Mouse (Mus musculus) forelimb bud, embryonic 11.5 days (tissue): ENCODE results near the gene Zfp639.
A peak's percentile ranks its signal among the peaks of the same experiment; 100 is the strongest.

Experiments
- DNase-seq: peaks from one replicate; pipeline ENCODE4 v3.0.0-alpha.2; 2012; ENCODE audit warnings: low read depth, low spot score

Zfp639 gene

DNA sequence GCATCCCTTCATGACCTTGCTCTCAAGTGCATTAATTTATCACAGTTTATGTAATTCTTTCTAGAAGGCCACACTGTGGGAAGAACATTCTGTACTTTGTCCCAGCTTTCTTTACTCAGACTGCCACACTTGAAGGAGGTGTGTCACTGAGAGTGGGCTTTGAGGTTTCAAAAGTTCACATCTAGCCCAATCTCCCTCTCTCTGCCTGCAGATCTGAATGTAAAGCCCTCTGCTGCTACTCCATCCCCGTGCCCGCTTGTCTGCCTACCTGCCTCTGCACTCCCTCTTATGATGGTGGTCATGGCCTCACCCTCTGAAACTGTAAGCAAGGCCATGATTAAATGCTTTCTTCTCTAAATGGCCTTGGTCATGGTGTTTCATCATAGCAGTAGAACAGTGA, 9.7 kb upstream of the Zfp639 start:
- DNase-seq, result no peak

- no peak for DNase-seq
Measured at GRCm38 (mm10) chr3:32505841-32506240, 4.2 kb upstream of the Zfp639 start.

DNA sequence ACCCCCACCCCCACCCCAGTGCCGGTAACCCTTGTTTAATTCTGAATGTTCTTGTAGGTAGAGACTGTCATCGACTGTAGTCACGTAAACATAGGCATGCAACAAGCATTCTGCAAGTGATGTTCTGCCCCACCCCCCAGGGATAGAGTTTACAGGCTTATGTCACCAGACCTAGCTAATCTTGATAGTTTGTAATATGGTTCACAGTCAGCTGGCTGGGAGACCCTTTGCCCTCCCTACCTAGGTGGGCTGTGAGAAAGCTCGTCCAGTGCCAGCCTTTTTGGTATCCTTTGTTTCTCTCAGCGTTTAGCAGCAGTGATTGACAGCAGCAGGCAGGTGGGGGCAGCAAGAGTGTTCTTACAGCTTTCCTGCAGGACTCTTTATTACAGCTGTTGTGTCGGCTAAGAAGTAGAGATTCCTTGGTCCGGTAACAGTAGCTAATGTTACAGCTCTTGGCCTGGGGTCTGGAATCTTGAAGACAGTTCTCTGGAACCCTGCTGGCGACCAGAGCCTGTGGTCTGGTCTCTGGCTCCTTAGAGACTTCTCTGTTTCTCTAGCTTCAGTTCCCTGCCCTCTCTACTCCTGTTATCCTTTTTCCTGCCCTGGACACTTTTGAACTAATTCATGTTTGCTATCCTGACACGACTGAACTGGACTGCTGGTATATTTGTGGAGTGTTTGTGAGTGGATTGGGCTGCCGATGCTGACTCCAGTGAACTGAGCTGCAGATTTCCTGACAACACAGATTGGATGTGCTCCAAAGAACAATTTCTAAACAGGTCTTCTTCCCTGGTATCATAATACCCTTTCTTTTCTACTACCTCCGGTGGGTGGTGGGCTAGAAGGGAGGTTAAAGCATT, 3.5 kb upstream of the Zfp639 start:
- no peak for DNase-seq

- peak; percentile 74 for DNase-seq
Measured at GRCm38 (mm10) chr3:32508666-32509324, 1.3 kb upstream of the Zfp639 start.

- peak; percentile 92 for DNase-seq
Measured at GRCm38 (mm10) chr3:32510375-32511190, 524 bp downstream of the Zfp639 start.

DNA sequence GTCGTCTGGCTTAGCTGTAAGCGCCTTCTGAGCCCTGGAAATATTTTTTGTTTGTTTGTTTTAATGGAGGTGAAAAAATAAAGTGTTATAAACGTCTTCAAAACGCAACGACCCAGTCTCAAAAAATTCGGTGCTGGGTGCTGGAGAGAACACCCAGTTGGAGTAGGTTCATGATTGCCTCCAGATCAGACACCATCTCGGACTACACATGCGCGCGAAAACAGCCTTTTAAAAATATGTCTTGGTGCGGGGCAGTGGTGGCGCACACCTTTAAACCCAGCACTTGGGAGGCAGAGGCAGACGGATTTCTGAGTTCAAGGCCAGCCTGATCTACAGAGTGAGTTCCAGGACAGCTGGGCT, 1.1 kb downstream of the Zfp639 start:
- no peak for DNase-seq

DNA sequence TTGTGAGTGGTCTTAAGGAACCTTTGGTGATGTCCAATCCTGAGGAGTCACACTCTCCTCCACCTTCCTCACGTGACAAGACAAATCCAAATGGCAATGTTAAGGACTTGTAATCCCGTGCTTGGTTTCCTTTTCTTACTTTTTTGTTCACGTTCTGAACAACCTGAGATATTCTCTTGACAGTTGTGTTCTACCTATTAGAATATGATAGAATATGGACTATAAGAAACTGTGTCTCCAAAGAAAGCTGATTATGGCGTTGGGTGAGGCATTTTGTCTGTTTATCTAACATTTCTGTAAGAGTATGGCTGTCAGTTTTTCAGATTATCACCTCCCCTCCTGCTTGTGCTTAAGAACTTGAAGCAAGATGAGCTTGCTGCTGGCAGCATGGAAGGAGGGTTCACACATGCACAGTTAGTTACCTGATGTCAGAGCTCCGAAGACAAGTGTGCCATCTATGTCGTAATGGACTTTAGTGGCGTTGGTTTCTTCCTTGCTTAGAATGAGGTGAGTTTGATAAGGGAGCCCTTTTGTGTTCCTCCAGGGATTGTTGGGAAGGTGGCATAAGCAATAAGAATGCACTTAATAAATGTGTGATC, 2.7 kb downstream of the Zfp639 start:
- no peak for DNase-seq

DNA sequence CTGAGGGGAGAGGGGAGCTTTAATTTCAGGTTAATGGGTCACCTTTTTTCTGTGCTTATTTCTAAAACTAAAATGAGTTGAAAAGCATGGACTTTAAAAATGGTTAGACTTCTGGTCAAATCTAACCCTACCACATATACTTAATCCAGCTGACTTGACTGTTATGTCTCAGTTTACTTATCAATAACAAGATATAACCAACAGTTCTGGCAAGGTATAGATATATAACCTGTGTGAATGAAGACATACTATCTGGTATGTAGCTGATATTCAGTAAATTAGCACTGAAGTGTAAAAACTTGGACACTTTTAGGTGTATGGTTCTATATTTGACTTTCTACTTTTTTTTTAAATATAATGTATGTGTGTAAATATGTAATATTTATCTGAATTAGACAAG, 3.5 kb downstream of the Zfp639 start:
- no peak for DNase-seq

- DNase-seq, result no peak
Measured at GRCm38 (mm10) chr3:32527181-32527580, 17.1 kb downstream of the Zfp639 start.

DNA sequence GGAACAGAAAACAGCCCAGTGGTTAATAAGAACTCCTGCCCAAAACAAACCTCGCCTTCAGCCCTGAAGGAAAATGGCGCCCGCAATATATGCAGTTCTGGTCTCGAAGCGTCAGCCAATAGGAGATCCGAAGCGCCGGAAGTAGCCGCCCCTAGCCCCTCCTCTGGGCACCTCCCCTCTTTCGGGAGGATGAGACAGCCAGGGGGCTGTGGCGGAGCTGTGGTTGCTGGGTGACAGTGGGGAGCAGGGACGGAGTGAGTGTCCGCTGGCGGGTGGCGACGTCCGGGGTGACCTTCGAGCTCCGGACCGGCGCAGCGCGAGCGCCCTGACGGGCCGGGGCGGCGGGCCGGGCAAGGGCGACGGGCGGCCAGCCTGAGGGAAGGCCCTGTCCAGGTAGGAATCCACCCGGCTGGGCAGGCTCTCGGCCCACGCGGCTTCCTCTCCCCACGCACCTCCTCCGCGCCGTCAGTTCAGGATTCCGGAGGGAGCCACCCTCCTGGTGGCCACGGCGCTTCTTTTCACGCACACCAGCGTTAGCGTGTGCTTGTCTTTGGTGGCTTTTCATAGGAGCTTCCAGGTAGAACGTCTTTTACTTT, 19.3 kb downstream of the Zfp639 start, which contains the start of gene Mfn1:
TSS of gene Mfn1 (plus strand) at position 163 of the 596 bp plus-strand sequence.
- peak; percentile 90 for DNase-seq

DNA sequence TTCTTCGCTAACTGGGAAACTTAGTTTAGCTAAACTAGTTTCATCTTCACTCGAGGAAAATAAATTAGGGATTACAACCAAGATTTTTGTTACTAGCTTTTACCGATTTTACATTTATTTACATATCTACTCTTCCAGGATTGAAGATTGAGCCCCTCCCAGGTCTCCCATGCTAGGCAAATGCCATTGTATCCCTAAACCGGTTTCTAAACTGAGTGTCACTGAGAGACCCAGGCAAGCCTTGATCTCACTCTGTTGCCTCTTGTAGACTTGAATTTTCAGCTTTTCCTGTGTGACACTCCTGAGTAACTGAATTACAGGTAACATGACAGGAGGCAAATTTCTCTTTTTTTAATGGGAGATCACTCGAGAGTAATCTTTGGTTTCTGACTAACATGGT, 20.0 kb downstream of the Zfp639 start:
- no peak for DNase-seq

DNA sequence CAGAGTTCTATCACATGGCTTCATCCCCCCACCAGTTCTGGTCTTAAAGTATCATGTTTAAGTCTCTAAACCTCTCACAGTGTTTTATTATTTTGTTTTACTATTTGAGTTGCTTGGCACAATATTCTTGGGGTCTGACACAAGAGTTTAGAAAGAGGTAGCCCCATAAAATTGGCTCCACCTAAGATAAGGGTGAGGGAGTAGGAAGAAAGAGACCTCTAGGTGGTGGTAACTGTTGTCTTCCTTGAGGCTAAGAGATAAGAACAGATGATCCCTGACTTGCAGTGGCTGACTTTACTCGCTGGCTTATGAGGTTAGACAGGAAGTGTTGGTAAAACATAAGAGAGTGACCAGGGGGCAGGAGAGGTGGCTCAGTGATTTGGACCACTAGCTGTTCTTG, 25.6 kb downstream of the Zfp639 start:
- no peak for DNase-seq

DNA sequence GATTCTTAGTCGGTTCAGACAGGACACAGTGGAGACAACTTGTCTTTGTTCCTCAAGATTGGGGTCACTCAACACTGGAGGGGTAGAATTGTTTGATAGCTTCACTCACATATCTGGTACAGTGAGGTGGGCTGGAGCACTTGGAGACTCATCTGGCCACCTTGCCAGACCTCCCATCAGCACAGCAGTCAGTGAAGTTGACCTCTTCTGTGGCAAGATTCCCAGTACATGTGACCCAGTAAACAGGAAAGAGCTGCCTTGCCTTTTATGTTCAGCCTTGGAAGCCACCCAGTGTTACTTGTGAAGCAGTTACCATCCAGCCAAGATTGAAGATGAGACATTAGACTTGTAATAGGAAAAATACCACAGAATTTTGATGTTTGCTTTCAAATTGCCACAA, 27.5 kb downstream of the Zfp639 start:
- DNase-seq, result no peak

GRCm38 (mm10) chr3:32538091-32538490, 28.0 kb downstream of the Zfp639 start:
- DNase-seq, result no peak

DNA sequence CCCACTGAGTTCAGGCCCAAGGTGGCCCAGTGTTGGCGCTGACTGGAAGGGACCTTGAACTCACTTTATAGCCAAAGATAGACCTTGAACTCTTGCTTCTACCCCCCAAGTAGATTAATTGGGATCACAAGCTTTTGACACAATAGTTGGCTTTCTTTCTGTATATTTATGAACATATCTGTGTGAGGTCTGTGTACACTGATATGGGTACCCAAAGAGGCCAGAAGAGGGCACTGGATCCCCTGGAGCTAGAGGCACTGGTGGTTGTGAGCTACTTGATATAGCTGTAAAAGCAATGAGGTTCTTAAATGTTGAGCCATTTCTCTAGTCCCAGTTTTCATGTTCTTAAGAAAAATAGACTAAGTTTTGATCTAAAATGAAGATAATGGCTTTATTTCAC, 43.0 kb downstream of the Zfp639 start:
- peak; percentile 12 for DNase-seq

DNA sequence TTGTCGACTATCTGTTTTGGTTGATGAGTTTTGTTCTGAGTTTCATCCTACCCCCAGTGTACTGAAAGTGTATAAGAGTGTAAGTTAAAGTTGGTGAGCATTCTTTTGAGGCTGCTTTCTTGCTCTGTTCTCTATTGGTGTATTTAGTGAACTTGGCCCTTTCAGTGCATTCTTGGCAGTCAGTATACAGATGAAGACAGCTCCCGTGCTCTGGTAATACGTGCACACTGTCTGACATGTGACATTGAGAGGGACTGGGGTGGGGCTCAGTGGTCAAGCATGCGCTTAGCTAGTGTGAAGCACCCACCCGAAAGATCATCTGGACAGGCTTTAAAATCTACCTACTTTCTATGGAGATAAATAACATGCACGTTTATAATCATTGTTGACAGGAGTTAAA, 53.3 kb downstream of the Zfp639 start:
- no peak for DNase-seq
